Mouse (Mus musculus) heart, embryonic 16.5 days (tissue): ENCODE measurements around the gene Apoc2. TPM values are rescaled to one million over a fixed set of nuclear protein-coding genes. Genes with fewer than 3 reads are reported as not detected.
A peak's percentile ranks its signal among the peaks of the same experiment; 100 is the strongest.

Experiments used
- ATAC-seq: fragments of 200-750 bp; cut with Nextera tagmentation; replicated peaks from 2 replicates; pipeline ENCODE4 v1.8.0; 2017; ENCODE audit warnings: moderate number of reproducible peaks; ENCODE audit not compliant: insufficient read depth, low FRiP score; ENCODE audit errors: extremely low read depth
- H3K27ac ChIP-seq: fragments of 300-500 bp; sonication (generic); 2 replicates; pipeline ENCODE4 v1.5.1; 2014; ENCODE audit warnings: mild to moderate bottlenecking, low read length, control low read depth, moderate library complexity
- H3K27me3 ChIP-seq: fragments of 300-500 bp; sonication (generic); 2 replicates; pipeline ENCODE4 v1.6.1; 2014; ENCODE audit warnings: low read length, mixed read lengths; ENCODE audit not compliant: control insufficient read depth, insufficient read depth
- H3K36me3 ChIP-seq: fragments of 300-500 bp; sonication (generic); 2 replicates; pipeline ENCODE4 v1.6.1; 2014; ENCODE audit not compliant: control insufficient read depth, insufficient read depth
- H3K4me1 ChIP-seq: fragments of 300-500 bp; sonication (generic); 2 replicates; pipeline ENCODE4 v1.6.1; 2014; ENCODE audit warnings: low read length, mixed read lengths; ENCODE audit not compliant: control insufficient read depth, insufficient read depth
- H3K4me2 ChIP-seq: fragments of 300-500 bp; sonication (generic); 2 replicates; pipeline ENCODE4 v1.6.1; 2014; ENCODE audit warnings: low read depth, mild to moderate bottlenecking, control low read depth, low read length
- H3K4me3 ChIP-seq: fragments of 300-500 bp; sonication (generic); 2 replicates; pipeline ENCODE4 v1.5.1; 2014; ENCODE audit warnings: mild to moderate bottlenecking, control low read depth, low read length
- H3K9ac ChIP-seq: fragments of 300-500 bp; sonication (generic); 2 replicates; pipeline ENCODE4 v1.6.1; 2014; ENCODE audit warnings: low read length, control low read depth
- H3K9me3 ChIP-seq: fragments of 300-500 bp; sonication (generic); replicated peaks from 2 replicates; pipeline ENCODE4 v1.6.1; 2016; ENCODE audit warnings: low read length; ENCODE audit not compliant: control insufficient read depth
- WGBS: fragments of 180-500 bp; shearing (Covaris S2); extraction: QIAGEN DNeasy Blood & Tissue Kit; methylation state at CpG from one replicate; pipeline ENCODE4 v1.1.7; 2014; 5-methylcytosine and 5-hydroxymethylcytosine counted together
- polyA plus RNA-seq: library from polyadenylated mRNA; unstranded; fragments of >200 nt; fragmentation: Nextera tagmentation; extraction: Ambion mirVana; gene quantifications from 2 replicates; pipeline ENCODE4 v1.2.1, GENCODE M21; 2015

The Apoc2 gene
- polyA plus RNA-seq, 1 experiment from 2014 or later: 1.2 TPM

- peaks cover 16% of the 10 kb centered on the region for H3K36me3 ChIP-seq
- H3K4me1 ChIP-seq: peaks cover 4% of the 10 kb centered on the region; the same call in 1 of the 2 replicates
- H3K4me3 ChIP-seq: peak within 1 kb of the TSS; percentile 81
- H3K9me3 ChIP-seq: no peaks in the 10 kb centered on the region
- H3K9ac ChIP-seq: peak within 1 kb of the TSS; percentile 79
- peak within 1 kb of the TSS; percentile 96 for H3K4me2 ChIP-seq
- 1% methylated on average over 37 of the region's 41 CpGs for WGBS
- no peaks in the 10 kb centered on the region for H3K27me3 ChIP-seq
- peak; percentile 73 for ATAC-seq
- peak within 1 kb of the TSS; percentile 89 for H3K27ac ChIP-seq
Observed at GRCm38 (mm10) chr7:19629361-19629734, 48.4 kb downstream of the Apoc2 start, which contains the start of gene Relb. Relb (minus strand) TSS chr7:19629438.

DNA sequence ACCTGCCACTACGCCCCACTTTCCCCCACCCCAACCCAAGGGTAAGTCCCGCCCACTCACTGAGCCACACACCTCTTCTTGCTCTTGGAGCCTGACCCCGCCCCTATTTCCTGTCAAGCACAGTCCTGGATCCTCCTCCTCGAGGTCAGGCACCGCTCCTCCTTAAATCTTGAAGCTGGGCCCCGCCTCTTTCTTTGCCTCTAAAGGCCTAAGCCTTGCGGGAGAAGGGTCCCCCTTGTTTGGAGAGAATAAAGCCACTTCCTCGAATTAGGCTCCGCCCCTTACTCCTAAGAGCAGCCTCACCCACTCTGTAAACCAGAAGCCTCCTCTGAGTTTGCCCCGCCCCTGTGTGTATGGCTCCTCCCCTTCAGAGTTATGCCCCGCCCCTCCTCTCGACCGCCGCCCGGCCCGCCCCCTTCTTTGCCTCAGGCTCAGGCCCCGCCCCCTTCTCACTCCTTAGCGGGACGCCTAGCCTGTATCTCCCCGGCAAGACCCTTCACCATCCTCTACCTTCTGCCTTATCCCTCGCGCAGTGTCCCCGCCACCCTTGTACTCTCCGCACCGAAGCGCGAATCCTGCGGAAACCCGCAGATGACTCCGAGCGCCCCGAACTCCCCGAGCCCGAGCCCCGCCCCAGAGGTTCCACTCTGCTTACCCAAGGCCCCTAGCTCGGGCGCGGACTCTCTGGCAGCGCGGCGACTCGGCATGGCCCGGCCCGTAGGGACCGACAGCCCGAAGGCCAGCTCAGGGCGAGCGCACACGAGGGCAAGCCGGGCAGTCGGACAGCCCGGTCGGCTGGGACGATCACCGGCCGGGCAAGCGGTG is 49.0 kb downstream of the Apoc2 start:
- peak overlapping the region; percentile 89 for H3K27ac ChIP-seq
- H3K4me1 ChIP-seq: peaks cover 4% of the 10 kb centered on the region; the same call in 1 of the 2 replicates
- H3K9me3 ChIP-seq: no peaks in the 10 kb centered on the region
- WGBS: 2% methylated on average over 57 of the region's 57 CpGs
- H3K27me3 ChIP-seq: no peaks in the 10 kb centered on the region
- H3K4me2 ChIP-seq: peak overlapping the region; percentile 96
- peak overlapping the region; percentile 81 for H3K4me3 ChIP-seq
- peak overlapping the region; percentile 79 for H3K9ac ChIP-seq
- ATAC-seq: peak; percentile 86
- peaks cover 10% of the 10 kb centered on the region for H3K36me3 ChIP-seq

GRCm38 (mm10) chr7:19628192-19628535 is 49.6 kb downstream of the Apoc2 start:
- H3K27ac ChIP-seq: peak overlapping the region; percentile 89
- WGBS: 15% methylated on average over 17 of the region's 17 CpGs
- H3K9me3 ChIP-seq: no peaks in the 10 kb centered on the region
- peak overlapping the region; percentile 81 for H3K4me3 ChIP-seq
- no peak for ATAC-seq
- H3K4me2 ChIP-seq: peak overlapping the region; percentile 96
- peaks cover 4% of the 10 kb centered on the region; the same call in 1 of the 2 replicates for H3K4me1 ChIP-seq
- H3K9ac ChIP-seq: no peak overlapping the region
- H3K27me3 ChIP-seq: no peaks in the 10 kb centered on the region
- peaks cover 4% of the 10 kb centered on the region for H3K36me3 ChIP-seq

DNA sequence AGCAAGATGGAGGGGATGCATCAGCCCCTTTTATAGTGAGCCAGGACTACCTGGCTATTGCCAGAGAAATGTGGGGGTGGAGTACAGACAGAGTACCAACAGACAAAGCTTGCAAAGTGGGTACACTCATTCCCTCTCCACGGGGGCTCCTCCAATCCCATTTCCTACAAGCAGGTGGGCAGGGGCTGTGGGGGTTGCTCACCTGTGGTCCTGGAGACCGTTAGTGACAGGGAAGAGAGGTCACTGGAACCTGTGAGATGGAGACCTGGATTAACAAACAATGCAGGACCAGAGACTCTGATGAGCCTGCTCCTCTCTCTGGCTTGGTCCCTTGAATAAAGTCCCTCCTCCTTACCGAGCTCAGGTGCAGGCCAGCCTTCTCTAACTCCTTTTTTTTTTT is 50.0 kb downstream of the Apoc2 start:
- Histone ChIP-seq H3K27ac (peak overlapping the region; percentile 89; the same call in 1 of the 2 replicates), H3K4me1 (peaks cover 4% of the 10 kb centered on the region; the same call in 1 of the 2 replicates), H3K27me3 (no peaks in the 10 kb centered on the region), H3K36me3 (peaks cover 4% of the 10 kb centered on the region), H3K4me2 (peak overlapping the region; percentile 96), H3K4me3 (peak overlapping the region; percentile 81; the same call in 1 of the 2 replicates), H3K9me3 (no peaks in the 10 kb centered on the region), H3K9ac (no peak overlapping the region)
- no peak for ATAC-seq
- 69% methylated on average over 3 of the region's 3 CpGs for WGBS

DNA sequence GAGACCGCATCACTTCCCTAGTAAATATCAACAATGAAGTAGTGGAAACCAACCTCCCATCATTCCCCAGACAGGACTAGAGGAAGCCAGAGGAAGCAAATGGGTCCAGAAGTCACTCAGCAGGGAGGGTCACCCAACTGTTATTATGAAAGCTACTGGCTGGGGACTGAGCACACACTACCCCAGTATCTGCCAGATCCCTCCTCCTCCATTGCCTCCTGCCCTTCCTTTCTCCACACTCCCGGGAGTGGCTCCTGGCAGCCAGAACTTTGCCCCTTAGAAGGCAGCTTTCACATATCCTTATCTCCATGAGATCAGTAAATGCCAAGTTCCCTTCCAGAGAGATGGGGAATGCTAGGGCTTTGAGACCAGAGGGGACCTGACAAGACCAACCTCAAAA is 54.3 kb downstream of the Apoc2 start:
- H3K27ac ChIP-seq: no peak overlapping the region
- no peak overlapping the region for H3K9ac ChIP-seq
- no peaks in the 10 kb centered on the region for H3K9me3 ChIP-seq
- H3K27me3 ChIP-seq: no peaks in the 10 kb centered on the region
- no peaks in the 10 kb centered on the region for H3K36me3 ChIP-seq
- no peak overlapping the region for H3K4me3 ChIP-seq
- ATAC-seq: no peak
- 0 out of 2 replicates have a peak, but pooled peaks cover 4% of the 10 kb centered on the region for H3K4me1 ChIP-seq
- no peak overlapping the region for H3K4me2 ChIP-seq
- 50% methylated on average over 2 of the region's 2 CpGs for WGBS

GRCm38 (mm10) chr7:19622241-19622640 is 55.5 kb downstream of the Apoc2 start:
- Histone ChIP-seq H3K4me2 (no peak overlapping the region), H3K27me3 (no peaks in the 10 kb centered on the region), H3K9me3 (no peaks in the 10 kb centered on the region), H3K9ac (no peak overlapping the region), H3K4me3 (no peak overlapping the region), H3K27ac (no peak overlapping the region), H3K36me3 (no peaks in the 10 kb centered on the region), H3K4me1 (0 out of 2 replicates have a peak, but pooled peaks cover 4% of the 10 kb centered on the region)
- no peak for ATAC-seq
- 42% methylated on average over 6 of the region's 6 CpGs for WGBS

Other genes starting within 250 kb of the Apoc2 start
- gene Mark4, start 219.1 kb downstream of the Apoc2 start, polyA plus RNA-seq: 4.5 and 6.2 TPM in 2 replicates
- 0.50 and 0.59 TPM in 2 replicates for gene Exoc3l2, start 214.6 kb downstream of the Apoc2 start, polyA plus RNA-seq
- 1.6 and 1.7 TPM in 2 replicates for gene Bloc1s3, start 169.6 kb downstream of the Apoc2 start, polyA plus RNA-seq
- 73.2 and 83.4 TPM in 2 replicates for gene Trappc6a, start 169.5 kb downstream of the Apoc2 start, polyA plus RNA-seq
- 0.14 TPM in 1 of 2 replicates, not detected in the other for gene Nkpd1, start 160.1 kb downstream of the Apoc2 start, polyA plus RNA-seq
- 18.2 and 21.1 TPM in 2 replicates for gene Ppp1r37, start 114.9 kb downstream of the Apoc2 start, polyA plus RNA-seq
- gene Zfp296, start 100.7 kb downstream of the Apoc2 start, polyA plus RNA-seq: 0.24 and 0.66 TPM in 2 replicates
- gene Gemin7, start 100.3 kb downstream of the Apoc2 start, polyA plus RNA-seq: 125 and 127 TPM in 2 replicates
- 31.9 and 35.1 TPM in 2 replicates for gene Clasrp, start 73.5 kb downstream of the Apoc2 start, polyA plus RNA-seq
- gene Relb, start 48.5 kb downstream of the Apoc2 start, polyA plus RNA-seq: 8.3 and 12.4 TPM in 2 replicates
- 74.3 and 81.9 TPM in 2 replicates for gene Clptm1, start 12.9 kb downstream of the Apoc2 start, polyA plus RNA-seq
- gene Gm44805, start 3.5 kb upstream of the Apoc2 start, polyA plus RNA-seq: 0.38 TPM in 1 of 2 replicates, not detected in the other
- gene Apoc4, start 3.5 kb upstream of the Apoc2 start, polyA plus RNA-seq: 0.22 and 0.37 TPM in 2 replicates
- gene Apoc1, start 14.7 kb upstream of the Apoc2 start, polyA plus RNA-seq: 8.9 and 9.2 TPM in 2 replicates
- gene Apoe, start 21.2 kb upstream of the Apoc2 start, polyA plus RNA-seq: 588 and 662 TPM in 2 replicates
- gene Tomm40, start 37.5 kb upstream of the Apoc2 start, polyA plus RNA-seq: 146 and 158 TPM in 2 replicates
- 63.5 and 76.8 TPM in 2 replicates for gene Nectin2, start 72.5 kb upstream of the Apoc2 start, polyA plus RNA-seq
- 413 and 444 TPM in 2 replicates for gene Bcam, start 93.1 kb upstream of the Apoc2 start, polyA plus RNA-seq
- gene Cblc, start 118.9 kb upstream of the Apoc2 start, polyA plus RNA-seq: 1.2 and 2.0 TPM in 2 replicates
- gene Bcl3, start 144.8 kb upstream of the Apoc2 start, polyA plus RNA-seq: 3.1 and 4.1 TPM in 2 replicates
- gene Gm19345, start 174.1 kb upstream of the Apoc2 start, polyA plus RNA-seq: not detected in 2 replicates
- gene Ceacam16, start 183.4 kb upstream of the Apoc2 start, polyA plus RNA-seq: not detected in 2 replicates
- 0.04 TPM in 1 of 2 replicates, not detected in the other for gene Ceacam19, start 210.0 kb upstream of the Apoc2 start, polyA plus RNA-seq
- 17.6 and 19.0 TPM in 2 replicates for gene Pvr, start 243.2 kb upstream of the Apoc2 start, polyA plus RNA-seq